Mouse (Mus musculus): ENCODE data around the gene Dapp1.
"Not testable (repeated sequence)": the region's sequence is repeated elsewhere in the genome, so short reads cannot be mapped to it uniquely, and the experiment has no call there.

The Dapp1 gene

DNA sequence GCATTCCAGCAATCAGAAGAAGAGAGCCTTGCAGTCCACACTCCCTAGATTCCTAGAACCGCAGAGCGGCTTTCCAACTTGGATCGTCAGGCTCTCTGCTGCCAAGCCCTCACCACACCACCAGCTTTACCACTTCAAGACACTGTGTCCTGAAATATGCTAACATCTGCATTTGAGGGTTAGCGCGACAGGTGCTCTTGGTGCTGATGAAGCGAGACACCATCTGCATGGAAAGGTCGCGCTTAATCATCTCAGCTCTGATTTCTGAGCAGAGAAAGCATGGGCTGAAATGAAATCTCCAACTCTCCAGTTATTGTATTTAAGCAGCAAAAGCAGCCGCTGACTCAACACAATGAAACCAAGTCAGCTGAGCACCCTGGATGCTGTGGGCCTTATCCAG, 8.1 kb upstream of the Dapp1 start:
- DNase-seq (ENCODE audit: low read depth, low spot score) = no peak

GRCm38 (mm10) chr3:137980435-137981381, 637 bp downstream of the Dapp1 start:
- DNase-seq (ENCODE audit: low read depth, low spot score) = no peak

DNA sequence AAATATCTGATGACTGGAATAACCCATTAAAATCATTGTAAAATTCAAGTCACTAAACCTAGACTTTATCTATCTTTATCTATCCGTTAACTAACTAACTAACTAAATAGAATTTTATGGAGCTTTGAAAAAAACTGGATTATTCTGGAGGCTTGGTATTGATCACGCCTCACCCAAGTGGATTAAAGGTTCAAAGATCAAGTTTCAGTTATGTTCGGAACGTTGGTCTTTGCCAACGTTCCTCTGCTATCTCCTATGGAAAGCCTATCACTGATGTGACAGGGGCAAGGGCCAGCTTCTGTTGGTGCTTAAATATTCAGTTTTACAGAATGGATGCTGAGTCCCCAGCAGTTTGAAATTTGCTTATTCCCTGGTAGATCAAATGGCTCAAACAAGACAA, 3.1 kb downstream of the Dapp1 start:
- no peak for DNase-seq (ENCODE audit: low read depth, low spot score)

DNA sequence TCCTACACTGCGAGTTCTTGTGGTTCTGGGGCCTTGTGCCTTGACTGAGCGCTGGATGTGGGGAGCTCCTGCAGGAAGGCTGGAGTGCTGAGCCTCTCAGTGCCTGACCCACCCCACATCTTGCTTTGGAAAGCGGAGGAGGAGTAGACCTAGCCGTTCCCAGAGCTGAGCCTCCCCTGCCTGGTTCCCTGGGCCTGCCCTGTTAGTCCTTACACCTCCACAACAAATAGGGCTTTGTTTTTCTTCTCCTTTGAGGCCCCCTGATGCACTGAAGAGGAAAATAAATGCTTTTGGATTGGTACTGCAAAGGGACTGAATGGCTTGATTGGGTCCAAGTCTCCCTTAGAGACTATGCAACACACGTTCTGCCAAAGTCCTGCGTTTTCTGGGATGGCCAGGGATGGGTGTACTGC, 3.7 kb downstream of the Dapp1 start:
- DNase-seq (ENCODE audit: low read depth, low spot score) = no peak

GRCm38 (mm10) chr3:137976943-137977628, 4.3 kb downstream of the Dapp1 start:
- DNase-seq (ENCODE audit: low read depth, low spot score) = no peak

GRCm38 (mm10) chr3:137975856-137976423, 5.4 kb downstream of the Dapp1 start:
- DNase-seq (ENCODE audit: low read depth, low spot score) = no peak

DNA sequence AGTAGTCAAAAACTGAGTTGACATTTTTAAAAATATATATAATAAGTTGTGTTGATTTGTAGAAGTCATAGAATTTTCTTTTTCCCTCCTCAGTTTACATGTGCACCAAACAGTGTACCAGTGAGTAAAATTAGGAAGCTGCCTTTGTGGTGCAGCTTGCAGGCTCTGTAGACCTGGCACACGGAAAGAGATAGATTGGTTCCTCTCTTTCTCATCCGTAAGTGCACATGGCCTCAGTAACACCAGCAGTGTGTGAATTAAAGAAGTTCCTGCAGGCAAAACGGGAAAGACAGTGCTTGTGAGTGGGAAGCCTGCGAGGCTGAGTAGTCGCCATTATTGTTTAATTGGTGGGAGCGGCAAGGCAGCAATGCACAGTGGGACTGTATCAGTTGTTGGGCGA, 5.9 kb downstream of the Dapp1 start:
- no peak for DNase-seq (ENCODE audit: low read depth, low spot score)

GRCm38 (mm10) chr3:137974306-137974705, 7.0 kb downstream of the Dapp1 start:
- no peak for DNase-seq (ENCODE audit: low read depth, low spot score)

GRCm38 (mm10) chr3:137972989-137973388, 8.4 kb downstream of the Dapp1 start:
- no peak for DNase-seq (ENCODE audit: low read depth, low spot score)

- DNase-seq (ENCODE audit: low read depth, low spot score) = no peak
These were observed 9.1 kb downstream of the Dapp1 start for GRCm38 (mm10) chr3:137972224-137972623.

DNA sequence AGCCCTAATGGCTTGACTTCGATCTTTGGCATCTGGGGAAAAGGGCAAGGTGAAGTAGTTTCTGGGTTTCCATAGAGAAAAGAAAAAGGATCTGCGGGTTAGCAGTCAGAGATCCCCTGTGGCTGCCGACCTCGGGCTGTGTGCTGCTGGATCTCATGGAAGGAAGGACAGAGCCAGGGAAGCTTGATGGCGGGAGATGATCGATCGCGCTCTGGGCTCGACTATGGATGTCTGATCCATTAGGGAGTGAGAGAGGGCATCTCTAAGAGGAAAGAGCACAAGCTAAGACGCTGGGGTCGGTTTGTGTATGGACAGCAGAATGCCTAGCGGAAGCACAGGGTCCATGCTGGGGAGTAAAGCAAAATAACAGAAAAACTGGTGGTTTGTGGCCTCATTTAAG, 11.4 kb downstream of the Dapp1 start:
- no peak for DNase-seq (ENCODE audit: low read depth, low spot score)

GRCm38 (mm10) chr3:137968820-137969486, 12.4 kb downstream of the Dapp1 start:
- no peak for DNase-seq (ENCODE audit: low read depth, low spot score)

GRCm38 (mm10) chr3:137968105-137968819, 13.1 kb downstream of the Dapp1 start:
- no peak for DNase-seq (ENCODE audit: low read depth, low spot score)

DNA sequence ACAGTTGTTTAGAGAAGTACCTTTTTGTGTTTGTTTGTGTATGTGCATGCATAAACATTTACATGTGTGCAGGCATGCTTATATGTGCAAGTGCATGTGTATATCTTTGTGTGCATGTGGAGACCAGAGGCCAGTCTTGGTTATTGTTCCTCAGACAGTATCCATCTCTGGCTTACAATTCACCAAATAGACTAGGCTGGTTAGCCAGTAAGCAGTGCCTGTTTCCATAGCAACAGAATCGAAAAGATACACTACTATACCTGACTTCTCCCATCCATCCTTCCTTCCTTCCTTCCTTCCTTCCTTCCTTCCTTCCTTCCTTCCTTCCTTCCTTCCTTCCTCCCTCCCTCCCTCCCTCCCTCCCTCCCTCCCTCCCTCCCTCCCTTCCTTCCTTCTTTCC, 17.3 kb downstream of the Dapp1 start:
- DNase-seq (ENCODE audit: low read depth, low spot score) = not testable (repeated sequence)

DNA sequence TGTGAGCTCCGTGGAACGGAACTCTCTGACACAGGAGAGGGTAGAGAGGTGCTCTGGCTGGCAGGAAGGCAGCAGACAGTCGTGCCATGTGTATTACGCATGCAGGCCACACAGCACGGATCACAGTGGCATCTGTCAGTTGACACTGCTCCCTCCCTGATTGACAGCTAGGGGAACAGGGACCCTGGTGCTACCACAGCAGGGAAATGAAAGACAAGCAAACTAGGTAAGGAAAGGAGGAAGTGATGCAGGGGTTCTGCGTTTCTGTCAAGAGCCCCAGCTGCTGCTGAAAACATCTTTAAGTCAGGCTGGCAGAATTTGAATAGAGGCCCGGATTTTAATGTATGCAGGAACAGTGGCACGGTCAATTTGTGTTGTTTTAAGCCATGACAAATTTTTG, 17.8 kb downstream of the Dapp1 start:
- DNase-seq (ENCODE audit: low read depth, low spot score) = no peak

- DNase-seq (ENCODE audit: low read depth, low spot score) = no peak
These were observed 19.5 kb downstream of the Dapp1 start for GRCm38 (mm10) chr3:137961736-137962385.

DNA sequence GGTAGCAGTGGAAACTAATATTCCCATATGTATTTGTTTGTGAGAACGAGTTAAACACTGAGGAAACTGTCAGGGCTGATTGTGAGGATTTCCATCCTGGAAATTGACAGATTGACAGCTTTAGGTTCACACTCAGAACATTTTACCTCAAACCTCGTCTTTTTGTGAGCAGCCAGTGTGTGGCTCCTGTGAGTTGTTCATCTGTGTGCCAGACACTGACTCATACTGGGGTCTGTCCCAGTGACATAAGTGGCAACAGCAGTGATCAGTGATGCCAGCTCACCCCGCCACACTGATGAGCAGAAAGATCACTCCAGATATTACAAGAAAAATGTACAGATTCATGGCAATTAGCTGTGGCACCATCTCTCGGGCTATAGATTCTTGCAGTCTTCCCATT, 21.9 kb downstream of the Dapp1 start:
- DNase-seq (ENCODE audit: low read depth, low spot score) = no peak

GRCm38 (mm10) chr3:137958352-137958751, 23.0 kb downstream of the Dapp1 start:
- DNase-seq (ENCODE audit: low read depth, low spot score) = no peak

DNA sequence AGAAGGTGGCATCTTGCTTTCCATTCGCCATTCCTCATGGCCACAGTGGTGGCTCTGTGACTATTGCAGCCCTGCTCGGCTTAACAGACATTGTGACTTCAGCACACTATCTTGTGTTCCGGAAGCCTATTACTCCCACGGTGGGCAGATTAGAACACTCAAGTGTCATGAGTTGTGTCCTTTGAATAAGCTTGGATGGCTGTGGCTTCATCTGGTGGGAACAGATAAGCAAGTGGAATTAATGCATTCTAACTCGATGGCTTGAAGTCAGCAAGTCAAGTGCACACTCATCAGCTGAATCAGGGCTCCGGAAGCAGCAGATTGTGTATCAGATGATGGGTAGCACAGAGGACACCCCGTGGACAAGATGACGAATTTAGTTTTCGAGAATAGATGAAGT, 23.5 kb downstream of the Dapp1 start:
- no peak for DNase-seq (ENCODE audit: low read depth, low spot score)

- no peak for DNase-seq (ENCODE audit: low read depth, low spot score)
These were observed 25.7 kb downstream of the Dapp1 start for GRCm38 (mm10) chr3:137955560-137956081.
